Mouse (Mus musculus) ovary, adult 2 months (tissue): Measurements from ENCODE around the gene Map3k5. TPM values are rescaled to one million over a fixed set of nuclear protein-coding genes. Genes with fewer than 3 reads are reported as not detected.

Experiments used
- polyA plus RNA-seq: library from polyadenylated mRNA; depleted of rRNA; stranded (reverse); fragments of >200 nt; gene quantifications from 2 replicates; pipeline ENCODE4 v1.2.3, GENCODE M21; 2012; rRNA removed

The Map3k5 gene
- polyA plus RNA-seq: 7.3 and 7.4 TPM in 2 replicates

GRCm38 (mm10) chr10:19934384-19935294 is at the start of gene Map3k5:
Gene Map3k5, plus strand, starts transcription at chr10:19934472.

GRCm38 (mm10) chr10:19907246-19907804 is 26.9 kb upstream of the Map3k5 start, which contains the start of gene Pex7:
Gene Pex7, minus strand, starts transcription at chr10:19907689.

GRCm38 (mm10) chr10:20148130-20148772 is 214.0 kb downstream of the Map3k5 start, which contains the start of gene Map7:
Gene Map7, plus strand, starts transcription at chr10:20148471.

Other genes with a start within 250 kb of the Map3k5 start
- 0.18 TPM in 1 of 2 replicates, not detected in the other for gene Il20ra, start 221.9 kb upstream of the Map3k5 start, polyA plus RNA-seq
- 0.89 and 0.94 TPM in 2 replicates for gene Slc35d3, start 83.0 kb upstream of the Map3k5 start, polyA plus RNA-seq
- 16.4 and 46.5 TPM in 2 replicates for gene Pex7, start 26.8 kb upstream of the Map3k5 start, polyA plus RNA-seq
- gene Map7, start 214.0 kb downstream of the Map3k5 start, polyA plus RNA-seq: 8.6 and 8.8 TPM in 2 replicates